Mouse (Mus musculus) MEL (cell line): ENCODE results near the gene Hmgcl. TPM values are rescaled to one million over a fixed set of nuclear protein-coding genes. Genes with fewer than 3 reads are reported as not detected.

Experiments used
- DNase-seq: peaks from one replicate; pipeline ENCODE4 v3.0.0; 2011; ENCODE audit warnings: low read depth, low spot score
- H3K27ac ChIP-seq: 2 replicates; pipeline ENCODE4 v1.5.1; 2012; ENCODE audit warnings: low read depth, mild to moderate bottlenecking, control low read depth, low read length, moderate library complexity; ENCODE audit not compliant: control insufficient read depth
- H3K27me3 ChIP-seq, 2 experiments: fragments of 150-350 bp in 1 of 2; sonication (generic) in 1 of 2; 2 replicates each; pipeline ENCODE4 v1.6.1; 2012; ENCODE audit warnings: low read length in 2 of 2, mild to moderate bottlenecking in 2 of 2, improper control_type of control experiment in 1 of 2, moderate library complexity in 1 of 2; ENCODE audit not compliant: insufficient read depth in 2 of 2, control insufficient read depth in 1 of 2
- H3K36me3 ChIP-seq, 2 experiments: 2 replicates each; pipeline ENCODE4 v1.6.1; 2012 to 2014; ENCODE audit warnings: low read length in 2 of 2, improper control_type of control experiment in 1 of 2, inconsistent platforms in 1 of 2, mild to moderate bottlenecking in 1 of 2; ENCODE audit not compliant: insufficient read depth in 2 of 2, control insufficient read depth in 1 of 2
- H3K4me1 ChIP-seq, 2 experiments: fragments of 150-350 bp in 1 of 2; sonication (generic) in 1 of 2; 2 replicates each; pipeline ENCODE4 v1.6.1; 2012; ENCODE audit warnings: low read length in 2 of 2, improper control_type of control experiment in 1 of 2, mild to moderate bottlenecking in 1 of 2; ENCODE audit not compliant: insufficient read depth in 2 of 2, control insufficient read depth in 1 of 2
- H3K4me3 ChIP-seq, 2 experiments: fragments of 150-350 bp in 1 of 2; sonication (generic) in 1 of 2; 2 replicates each; pipeline ENCODE4 v1.5.1; 2012; ENCODE audit warnings: low read depth in 2 of 2, low read length in 2 of 2, mild to moderate bottlenecking in 2 of 2, moderate library complexity in 2 of 2, control low read depth in 1 of 2, improper control_type of control experiment in 1 of 2; ENCODE audit not compliant: control insufficient read depth in 1 of 2, insufficient read depth in 1 of 2
- H3K79me2 ChIP-seq: 2 replicates; pipeline ENCODE4 v1.6.1; 2012; ENCODE audit warnings: mild to moderate bottlenecking, low read length, moderate library complexity; ENCODE audit not compliant: control insufficient read depth, poor library complexity, insufficient read depth
- H3K9ac ChIP-seq: 2 replicates; pipeline ENCODE4 v1.6.1; 2012; ENCODE audit warnings: low read depth, mild to moderate bottlenecking, control low read depth, low read length, moderate library complexity; ENCODE audit not compliant: control insufficient read depth, poor library complexity, severe bottlenecking
- H3K9me3 ChIP-seq: fragments of 150-350 bp; sonication (generic); replicated peaks from 2 replicates; pipeline ENCODE4 v1.6.1; 2012; ENCODE audit warnings: mild to moderate bottlenecking, low read length, improper control_type of control experiment, moderate library complexity; ENCODE audit not compliant: insufficient read depth
- BHLHE40 ChIP-seq: IDR thresholded peaks from 2 replicates; pipeline ENCODE4 v1.6.1; 2012; ENCODE audit warnings: low read depth, mild to moderate bottlenecking, inconsistent platforms, low read length, improper control_type of control experiment, borderline replicate concordance
- CHD1 ChIP-seq: IDR thresholded peaks from 2 replicates; pipeline ENCODE4 v1.6.1; 2012; ENCODE audit warnings: low read depth, mild to moderate bottlenecking, inconsistent platforms, low read length, improper control_type of control experiment
- CHD2 ChIP-seq: IDR thresholded peaks from 2 replicates; pipeline ENCODE4 v1.6.1; 2011; ENCODE audit warnings: low read length, improper control_type of control experiment
- CTCF ChIP-seq, 3 experiments: IDR thresholded peaks in 2 of 3; conservative IDR thresholded peaks in 1 of 3; 2 replicates each; pipeline ENCODE4 v1.5.1; 2011 to 2012; ENCODE audit warnings: low read length in 3 of 3, low read depth in 2 of 3, mild to moderate bottlenecking in 2 of 3, improper control_type of control experiment in 1 of 3, inconsistent platforms in 1 of 3, mixed read lengths in 1 of 3, moderate library complexity in 1 of 3; ENCODE audit not compliant: control insufficient read depth in 1 of 3, insufficient read depth in 1 of 3, poor library complexity in 1 of 3, severe bottlenecking in 1 of 3
- ETS1 ChIP-seq: IDR thresholded peaks from 2 replicates; pipeline ENCODE4 v1.6.1; 2012; ENCODE audit warnings: low read depth, mild to moderate bottlenecking, inconsistent platforms, low read length, improper control_type of control experiment, moderate library complexity
- GATA1 ChIP-seq: IDR thresholded peaks from 2 replicates; pipeline ENCODE4 v1.6.1; 2011; ENCODE audit warnings: low read depth, low read length, improper control_type of control experiment
- HCFC1 ChIP-seq: IDR thresholded peaks from 2 replicates; pipeline ENCODE4 v1.6.1; 2012; ENCODE audit warnings: low read depth, mild to moderate bottlenecking, inconsistent platforms, low read length, improper control_type of control experiment, moderate library complexity
- JUND ChIP-seq: IDR thresholded peaks from 2 replicates; pipeline ENCODE4 v1.6.1; 2011; ENCODE audit warnings: low read depth, mild to moderate bottlenecking, improper control_type of control experiment, low read length
- MAX ChIP-seq: IDR thresholded peaks from 2 replicates; pipeline ENCODE4 v1.6.1; 2011; ENCODE audit warnings: low read length, improper control_type of control experiment
- MEF2A ChIP-seq: IDR thresholded peaks from 2 replicates; pipeline ENCODE4 v1.6.1; 2014; ENCODE audit warnings: low read depth, mild to moderate bottlenecking, inconsistent platforms, low read length, improper control_type of control experiment; ENCODE audit not compliant: poor library complexity, insufficient replicate concordance, severe bottlenecking; ENCODE audit errors: extremely low read depth
- MYC ChIP-seq: IDR thresholded peaks from 2 replicates; pipeline ENCODE4 v1.6.1; 2011; ENCODE audit warnings: low read depth, mild to moderate bottlenecking, low read length, improper control_type of control experiment, moderate library complexity
- POLR2AphosphoS2 ChIP-seq: IDR thresholded peaks from 2 replicates; pipeline ENCODE4 v1.6.1; 2011; ENCODE audit warnings: low read length, improper control_type of control experiment
- RCOR1 ChIP-seq: IDR thresholded peaks from 2 replicates; pipeline ENCODE4 v1.6.1; 2012; ENCODE audit warnings: low read depth, mild to moderate bottlenecking, inconsistent platforms, low read length, improper control_type of control experiment
- TBP ChIP-seq: IDR thresholded peaks from 2 replicates; pipeline ENCODE4 v1.8.0; 2011; ENCODE audit warnings: low read depth, low read length, improper control_type of control experiment
- UBTF ChIP-seq: IDR thresholded peaks from 2 replicates; pipeline ENCODE4 v1.6.1; 2012; ENCODE audit warnings: low read depth, mild to moderate bottlenecking, inconsistent platforms, low read length, improper control_type of control experiment, moderate library complexity, borderline replicate concordance; ENCODE audit not compliant: insufficient read depth
- ZKSCAN1 ChIP-seq: IDR thresholded peaks from 2 replicates; pipeline ENCODE4 v1.6.1; 2012; ENCODE audit warnings: low read depth, mild to moderate bottlenecking, inconsistent platforms, low read length, improper control_type of control experiment, moderate library complexity
- ZMIZ1 ChIP-seq: IDR thresholded peaks from 2 replicates; pipeline ENCODE4 v1.6.1; 2012; ENCODE audit warnings: low read depth, mild to moderate bottlenecking, inconsistent platforms, low read length, improper control_type of control experiment, moderate library complexity
- polyA plus RNA-seq, 2 experiments: library from polyadenylated mRNA; stranded (reverse) in 1 of 2; unstranded in 1 of 2; fragments of >175 nt in 1 of 2; fragments of >200 nt in 1 of 2; gene quantifications; 2 replicates each; pipeline versions ENCODE4 v1.2.1 to v1.2.4; 2012; ENCODE audit warnings: low replicate concordance in 2 of 2, low read depth in 1 of 2; ENCODE audit not compliant: insufficient read length in 2 of 2, insufficient read depth in 1 of 2, missing spikeins in 1 of 2
- total RNA-seq: library from RNA; depleted of rRNA; stranded (reverse); fragments of 300-350 nt; gene quantifications from 2 replicates; pipeline ENCODE4 v1.2.3, GENCODE M21; 2012

Hmgcl gene
- total and polyA plus RNA-seq, 3 experiments: 48.7 to 66.5 TPM; not detected in 1

DNA sequence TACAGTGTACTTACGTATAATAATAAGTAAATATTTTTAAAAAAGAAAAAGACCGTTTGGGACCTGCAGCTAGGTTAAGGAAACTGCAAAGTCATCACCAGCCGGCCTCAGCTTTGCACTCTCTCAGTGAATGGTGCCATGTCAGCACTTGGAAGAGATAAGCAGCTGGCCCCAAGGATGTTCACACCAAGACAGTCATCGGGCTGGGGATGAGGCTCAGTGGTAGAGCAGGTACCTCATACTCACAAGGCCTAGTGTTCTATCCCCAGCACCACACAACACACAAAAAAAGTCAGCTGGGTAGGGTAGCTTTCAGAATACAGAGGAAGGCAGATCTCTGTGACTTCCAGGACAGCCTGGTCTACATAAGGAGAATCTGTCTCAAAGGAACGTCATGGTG lies 38.9 kb downstream of the Hmgcl start (continued):
- TF ChIP-seq ZMIZ1 (peak; percentile 64; the same call in 1 of the 2 replicates), RCOR1 (peak; percentile 71), CTCF (IDR thresholded peaks at IDR 0.05 in 2 of 3, conservative IDR thresholded peaks at IDR 0.05 in 1 of 3; ENCODE audit: control insufficient read depth in 1 of 3, insufficient read depth in 1 of 3, low read depth in 2 of 3, low read length in 3 of 3, poor library complexity in 1 of 3, severe bottlenecking in 1 of 3) (no peak), MAX (peak; percentile 72), POLR2AphosphoS2 (peak; percentile 49; the same call in 1 of the 2 replicates), ZKSCAN1 (no peak), TBP (peak; percentile 63), CHD2 (no peak), HCFC1 (peak; percentile 56), MYC (peak; percentile 49; the same call in 1 of the 2 replicates)
- TF ChIP-seq, all 39 proteins: peak for 18

DNA sequence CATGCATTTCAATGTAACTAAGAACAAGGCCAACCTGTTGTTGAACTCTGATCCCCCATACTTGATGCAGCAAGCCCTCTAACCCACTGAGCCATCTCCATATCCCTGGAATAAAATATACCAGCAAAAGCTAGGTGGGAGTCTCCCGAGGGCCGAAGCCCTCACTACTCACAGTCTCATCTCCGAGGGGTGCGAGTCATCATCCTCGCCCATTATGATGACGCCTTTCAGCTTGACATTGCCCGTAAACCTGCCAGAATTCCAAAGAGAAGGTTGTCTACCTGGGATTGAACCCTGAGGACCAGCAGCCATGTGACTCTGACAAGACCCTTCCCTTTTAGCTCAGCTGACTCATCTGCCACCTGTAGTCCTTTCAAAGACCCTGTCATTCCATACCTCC lies 39.5 kb downstream of the Hmgcl start:
- peak overlapping the region; percentile 60 for H3K27ac ChIP-seq
- peak overlapping the region; percentile 96 for H3K9ac ChIP-seq
- H3K79me2 ChIP-seq: peaks cover 25% of the 10 kb centered on the region
- H3K4me1 ChIP-seq: peaks cover 17 to 42% of the 10 kb centered on the region in 2 experiments
- peaks cover 15 to 50% of the 10 kb centered on the region in 2 experiments for H3K36me3 ChIP-seq
- TF ChIP-seq CHD2 (no peak), ZKSCAN1 (no peak), ZMIZ1 (no peak), TBP (no peak), UBTF (no peak), CHD1 (no peak), JUND (no peak), BHLHE40 (no peak), GATA1 (no peak), MEF2A (no peak), ETS1 (no peak)
- H3K4me3 ChIP-seq: peak overlapping the region; percentile 67 to 78
- DNase-seq: peak; percentile 34
- no peaks in the 10 kb centered on the region for H3K27me3 ChIP-seq
- H3K9me3 ChIP-seq: no peaks in the 10 kb centered on the region

DNA sequence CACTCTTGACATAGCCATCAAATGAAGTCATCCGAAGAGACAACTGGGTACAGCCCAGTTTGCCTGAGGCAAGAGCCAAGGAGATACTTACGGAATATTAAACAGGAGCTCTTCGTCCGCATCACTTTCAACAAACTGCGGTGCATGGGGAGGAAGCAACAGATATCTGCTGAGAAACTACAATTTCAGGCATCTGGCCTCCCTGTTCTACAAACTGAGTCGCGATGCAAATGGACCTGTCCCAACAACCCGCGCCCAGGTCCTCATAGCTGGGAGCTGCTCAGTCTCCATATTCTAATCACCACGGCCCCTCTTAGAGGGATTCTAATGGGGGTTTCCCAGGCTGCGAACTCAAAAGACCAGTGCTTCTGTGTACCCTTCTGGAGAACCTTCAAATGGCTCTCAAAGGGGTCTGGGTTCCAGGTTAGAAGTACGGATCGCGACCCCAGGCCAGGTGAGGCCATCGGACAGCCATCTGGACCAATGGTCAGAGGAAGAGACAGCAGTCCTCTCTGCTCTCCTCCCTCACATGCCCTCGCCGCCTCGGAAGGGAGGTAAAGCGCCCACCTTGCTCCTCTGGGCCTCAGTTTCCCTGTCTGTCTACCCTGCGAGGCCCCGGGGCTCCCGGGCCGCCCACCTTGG lies 40.2 kb downstream of the Hmgcl start:
- Histone ChIP-seq H3K27me3 (no peaks in the 10 kb centered on the region), H3K4me1 (peaks cover 10 to 39% of the 10 kb centered on the region in 2 experiments), H3K79me2 (peaks cover 25% of the 10 kb centered on the region), H3K9ac (peak overlapping the region; percentile 96), H3K4me3 (peak overlapping the region; percentile 67 to 78), H3K9me3 (no peaks in the 10 kb centered on the region), H3K27ac (peak overlapping the region; percentile 60), H3K36me3 (peaks cover 15 to 44% of the 10 kb centered on the region in 2 experiments)
- 0 out of 2 replicates have a peak, but pooled peaks have one; percentile 9 for TF ChIP-seq MAX
- TF ChIP-seq CHD1: no peak
- DNase-seq: peak; percentile 56
